Mouse (Mus musculus) left cerebral cortex, adult 2 months (tissue): ENCODE results near the gene Trak2. TPM values are rescaled to one million over a fixed set of nuclear protein-coding genes. Genes with fewer than 3 reads are reported as not detected.
A peak's percentile ranks its signal among the peaks of the same experiment; 100 is the strongest.

Source experiments
- DNase-seq, 2 experiments: peaks; one replicate each; pipeline ENCODE4 v3.0.0; 2021 to 2022; ENCODE audit warnings: low spot score in 2 of 2, mixed read lengths in 1 of 2; ENCODE audit errors: extremely low spot score in 1 of 2
- H3K27ac ChIP-seq: fragments of 200-600 bp; 2 replicates; pipeline ENCODE4 v1.8.1; 2022
- H3K4me3 ChIP-seq: fragments of 200-600 bp; 2 replicates; pipeline ENCODE4 v1.8.1; 2022
- CTCF ChIP-seq: fragments of 200-600 bp; IDR thresholded peaks from 2 replicates; pipeline ENCODE4 v1.8.1; 2022; ENCODE audit warnings: antibody characterized with exemption, mild to moderate bottlenecking, moderate library complexity
- intact Hi-C: fragments of 180-260 bp; cut with DNase I; formaldehyde crosslinking; loops from one replicate; pipeline ENCODE4 v1.15.1; 2025
- long read RNA-seq, 2 experiments: library from polyadenylated mRNA; stranded (forward); transcript quantifications; one replicate each; pipeline ENCODE4 v2.0.0; 2021; ENCODE audit warnings: borderline mapping rate in 2 of 2
- total RNA-seq, 2 experiments: library from RNA; stranded (reverse); gene quantifications; 2 replicates each; pipeline ENCODE4 v1.2.3; 2021

Trak2 gene
- total RNA-seq = 100 to 1,000 TPM; 134 to 136 TPM
- long read RNA-seq, experiment 1, full-length matches to known transcripts = 86 of 152 reads
- long read RNA-seq, experiment 1, partial matches to known transcripts = 15 of 152 reads
- long read RNA-seq, experiment 1, other reads (novel, unspliced or antisense) = 51 of 152 reads
- long read RNA-seq, experiment 2, full-length matches to known transcripts = 87 of 164 reads
- long read RNA-seq, experiment 2, partial matches to known transcripts = 39 of 164 reads
- long read RNA-seq, experiment 2, other reads (novel, unspliced or antisense) = 38 of 164 reads

GRCm38 (mm10) chr1:58973366-58974221 is at the start of gene Trak2, which contains the start of gene Stradb:
TSS of gene Trak2 (minus strand) at chr1:58973430.
TSS of gene Stradb (plus strand) at chr1:58973522.
- DNase-seq = peak; percentile 93 to 95
- TF ChIP-seq CTCF = no peak
- intact Hi-C loops = loop anchor here (2.0 to 10.0 kb wide), 3 partner anchors 49 to 529 kb away; partner anchors contain the start of genes Nif3l1 and Ppil3

GRCm38 (mm10) chr1:59021556-59021955 is 48.3 kb upstream of the Trak2 start:
- H3K27ac ChIP-seq = no peak overlapping the region
- intact Hi-C loops = no loop called here
- no peak overlapping the region for H3K4me3 ChIP-seq
- no peak for DNase-seq
- TF ChIP-seq CTCF = no peak

More at GRCm38 (mm10) chr1:58973366-58974221, at the start of gene Trak2, which contains the start of gene Stradb:
- peak within 1 kb of the TSS; percentile 97 for H3K4me3 ChIP-seq
- peak within 1 kb of the TSS; percentile 96 for H3K27ac ChIP-seq

GRCm38 (mm10) chr1:59009250-59009649 is 36.0 kb upstream of the Trak2 start:
- no peak overlapping the region for H3K4me3 ChIP-seq
- H3K27ac ChIP-seq = no peak overlapping the region
- peak; percentile 37 for TF ChIP-seq CTCF
- no peak for DNase-seq
- intact Hi-C loops = loop anchor here (5.0 to 10.0 kb wide), 2 partner anchors 133 to 226 kb away; partner anchors contain the start of gene Als2

GRCm38 (mm10) chr1:58995313-58995712 is 22.1 kb upstream of the Trak2 start:
- no peak for DNase-seq
- no peak overlapping the region for H3K27ac ChIP-seq
- intact Hi-C loops = loop anchor here (2.0 kb wide), 1 partner anchor 225 kb away; no protein-coding TSS in a partner anchor
- no peak overlapping the region for H3K4me3 ChIP-seq
- TF ChIP-seq CTCF = no peak

- H3K27ac ChIP-seq = no peak overlapping the region
- no peak overlapping the region for H3K4me3 ChIP-seq
- DNase-seq = no peak
- intact Hi-C loops = loop anchor here (2.0 to 5.0 kb wide), 3 partner anchors 81 to 223 kb away; no protein-coding TSS in a partner anchor
- peak; percentile 46 for TF ChIP-seq CTCF
Observed at GRCm38 (mm10) chr1:58993723-58994122, 20.5 kb upstream of the Trak2 start.

- intact Hi-C loops = loop anchor here (5.0 kb wide), 2 partner anchors 81 to 124 kb away; no protein-coding TSS in a partner anchor
- Histone ChIP-seq H3K4me3 (no peak overlapping the region), H3K27ac (no peak overlapping the region)
- no peak for DNase-seq
- no peak for TF ChIP-seq CTCF
Observed at GRCm38 (mm10) chr1:58993144-58993543, 19.9 kb upstream of the Trak2 start.

- Histone ChIP-seq H3K27ac (peak overlapping the region; percentile 34; the same call in 1 of the 2 replicates), H3K4me3 (no peak overlapping the region)
- intact Hi-C loops = no loop called here
- DNase-seq = no peak
- no peak for TF ChIP-seq CTCF
Observed at GRCm38 (mm10) chr1:58984586-58984985, 11.4 kb upstream of the Trak2 start.

- intact Hi-C loops = no loop called here
- no peak for DNase-seq
- Histone ChIP-seq H3K4me3 (no peak overlapping the region), H3K27ac (no peak overlapping the region)
- no peak for TF ChIP-seq CTCF
Observed at GRCm38 (mm10) chr1:58982276-58982675, 9.0 kb upstream of the Trak2 start.

- peak overlapping the region; percentile 96 for H3K27ac ChIP-seq
- H3K4me3 ChIP-seq = peak overlapping the region; percentile 97
- intact Hi-C loops = loop anchor here (2.0 to 10.0 kb wide), 3 partner anchors 48 to 528 kb away; partner anchors contain the start of genes Nif3l1 and Ppil3
- no peak for DNase-seq
- no peak for TF ChIP-seq CTCF
Observed at GRCm38 (mm10) chr1:58972851-58973365, 322 bp downstream of the Trak2 start.

GRCm38 (mm10) chr1:58971097-58971496 is 2.1 kb downstream of the Trak2 start:
- H3K27ac ChIP-seq = no peak overlapping the region
- no peak for DNase-seq
- H3K4me3 ChIP-seq = no peak overlapping the region
- TF ChIP-seq CTCF = no peak
- intact Hi-C loops = loop anchor here (10.0 kb wide), 2 partner anchors 46 to 526 kb away; partner anchors contain the start of genes Nif3l1 and Ppil3

- no peak overlapping the region for H3K4me3 ChIP-seq
- no peak for DNase-seq
- TF ChIP-seq CTCF = no peak
- no peak overlapping the region for H3K27ac ChIP-seq
- intact Hi-C loops = loop anchor here (10.0 kb wide), 2 partner anchors 45 to 525 kb away; partner anchors contain the start of genes Nif3l1 and Ppil3
Observed at GRCm38 (mm10) chr1:58970054-58970453, 3.2 kb downstream of the Trak2 start.
